Mouse (Mus musculus) adrenal gland, adult 2 months (tissue): Measurements from ENCODE around the gene Tcf7l1. TPM values are rescaled to one million over a fixed set of nuclear protein-coding genes. Genes with fewer than 3 reads are reported as not detected.

Experiments
- DNase-seq: peaks from one replicate; pipeline ENCODE4 v3.0.0; 2021
- polyA plus RNA-seq: library from polyadenylated mRNA; depleted of rRNA; stranded (reverse); fragments of >200 nt; gene quantifications from 2 replicates; pipeline ENCODE4 v1.2.3, GENCODE M21; 2012
- total RNA-seq, 2 experiments: library from RNA; stranded (reverse); gene quantifications; 2 replicates each; pipeline ENCODE4 v1.2.3; 2021

Gene Tcf7l1
- total and polyA plus RNA-seq, 3 experiments = 11.0 to 23.2 (median 14.7) TPM

DNA sequence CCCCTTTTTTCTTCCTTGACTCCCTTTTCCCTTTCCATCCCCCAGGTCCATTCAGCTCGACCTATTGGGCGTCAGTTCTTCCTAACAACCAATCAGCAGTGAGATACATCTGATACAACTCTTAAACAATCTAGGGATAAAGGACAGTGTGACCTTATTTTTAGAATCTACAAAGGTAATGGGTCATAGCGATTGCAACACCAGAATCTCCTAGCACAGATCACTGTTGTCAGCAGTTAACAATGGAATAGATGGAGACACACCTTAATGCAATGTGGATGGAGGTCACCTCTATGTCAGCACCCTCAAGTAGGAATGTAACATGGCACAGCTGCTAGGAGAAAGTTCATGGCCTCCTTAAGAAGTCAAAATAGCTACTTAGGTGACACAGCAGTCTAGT is 166.1 kb downstream of the Tcf7l1 start:
- DNase-seq = no peak

DNA sequence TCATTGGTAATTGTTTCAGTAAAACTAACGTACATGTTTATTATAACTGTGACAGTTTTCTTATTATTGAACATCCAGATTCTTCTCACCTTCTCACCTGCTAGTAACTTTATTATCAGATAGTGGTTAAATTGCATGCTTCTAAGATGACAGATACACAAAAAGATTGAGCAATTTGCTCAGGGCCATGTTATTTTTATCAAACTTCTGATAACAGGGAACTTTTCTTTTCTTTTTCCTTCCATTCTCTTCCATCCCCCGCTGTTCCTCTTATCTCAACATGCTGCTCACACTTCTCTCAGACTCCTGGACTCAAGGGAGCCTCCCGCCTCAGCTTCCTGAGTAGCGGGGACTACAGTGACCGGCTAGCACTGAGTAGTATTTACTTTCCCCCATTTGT is 168.1 kb downstream of the Tcf7l1 start:
- DNase-seq = no peak

DNA sequence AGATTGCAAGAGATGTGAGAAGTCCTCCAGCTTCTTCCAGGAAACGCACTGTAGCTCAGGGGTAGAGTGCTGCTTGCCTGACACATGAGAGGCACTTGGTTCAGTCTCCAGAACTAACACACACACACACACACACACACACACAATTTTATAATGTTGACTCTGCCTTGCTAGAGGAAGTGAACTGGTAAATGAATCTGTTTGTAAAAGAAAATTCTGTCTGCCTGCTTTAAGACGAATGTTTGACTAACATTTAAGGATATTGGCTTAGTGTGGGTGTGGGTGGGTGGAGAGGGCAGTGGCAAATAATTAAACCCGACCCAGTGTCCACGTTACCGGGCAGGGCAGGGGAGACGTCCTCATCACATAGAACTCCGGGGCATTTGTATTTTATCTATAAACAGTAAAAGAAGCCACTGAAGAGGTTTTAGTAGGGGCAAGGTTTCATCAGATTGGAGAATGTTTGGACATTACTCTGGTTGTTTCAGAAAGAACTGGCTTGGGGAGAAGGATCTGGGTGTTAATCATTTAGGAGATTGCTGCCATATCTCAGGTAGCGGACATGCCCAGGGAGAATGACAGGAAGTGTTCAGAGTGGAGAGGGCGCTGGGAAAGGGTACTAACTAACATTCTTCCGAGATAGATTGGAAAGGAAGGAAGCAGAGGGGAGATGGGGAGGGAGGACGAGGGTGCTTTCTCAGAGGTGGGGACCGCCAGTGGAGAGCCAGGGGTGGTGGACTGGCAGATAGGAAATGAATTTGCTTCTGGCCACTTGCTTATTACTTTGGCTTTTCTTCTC is 169.1 kb downstream of the Tcf7l1 start:
- DNase-seq = no peak

- DNase-seq = peak; percentile 96
These were observed 172.3 kb downstream of the Tcf7l1 start, which contains the start of gene Tgoln1 for GRCm38 (mm10) chr6:72616643-72617288. Tgoln1 (minus strand) TSS chr6:72617000.

DNA sequence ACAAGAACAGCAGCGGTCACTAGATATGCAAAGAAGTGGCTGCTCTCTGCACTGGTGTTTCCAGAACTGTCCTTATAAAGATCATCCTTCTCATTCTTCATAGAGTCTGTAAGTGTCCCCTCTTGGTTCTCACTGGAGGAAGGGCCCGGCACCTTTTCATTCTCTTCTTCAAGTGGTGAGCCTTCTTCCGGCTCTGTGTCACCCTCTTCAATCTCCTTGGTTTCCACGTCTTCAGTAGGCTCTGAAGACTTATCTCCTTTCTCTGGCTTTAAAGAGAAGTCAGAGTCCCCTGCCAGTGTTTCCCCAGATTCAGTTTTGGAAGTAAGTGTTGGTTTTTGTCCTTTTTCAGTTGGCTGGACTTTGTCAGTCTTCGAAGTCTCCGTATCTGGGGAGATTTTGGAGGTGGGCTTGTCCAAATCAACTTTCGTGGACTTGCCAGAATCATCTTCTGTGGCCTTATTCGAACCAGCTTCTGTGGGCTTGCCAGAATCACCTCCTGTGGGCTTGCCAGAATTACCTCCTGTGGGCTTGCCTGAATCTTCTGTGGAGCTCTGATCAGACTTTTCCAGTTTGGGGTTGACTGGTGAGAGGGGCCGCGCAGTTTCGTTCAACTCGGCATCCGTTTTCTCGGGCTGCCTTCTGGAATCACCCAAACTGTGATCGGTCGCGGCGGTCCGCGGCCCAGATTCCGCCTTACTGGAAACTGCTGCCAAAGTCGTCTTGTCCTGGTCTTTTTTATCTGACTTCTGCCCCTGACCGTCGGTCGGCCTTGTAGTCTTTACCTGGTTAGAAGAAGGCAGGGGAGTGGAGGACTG is 173.3 kb downstream of the Tcf7l1 start:
- DNase-seq = no peak

- no peak for DNase-seq
These were observed 173.9 kb downstream of the Tcf7l1 start for GRCm38 (mm10) chr6:72615151-72615550.

DNA sequence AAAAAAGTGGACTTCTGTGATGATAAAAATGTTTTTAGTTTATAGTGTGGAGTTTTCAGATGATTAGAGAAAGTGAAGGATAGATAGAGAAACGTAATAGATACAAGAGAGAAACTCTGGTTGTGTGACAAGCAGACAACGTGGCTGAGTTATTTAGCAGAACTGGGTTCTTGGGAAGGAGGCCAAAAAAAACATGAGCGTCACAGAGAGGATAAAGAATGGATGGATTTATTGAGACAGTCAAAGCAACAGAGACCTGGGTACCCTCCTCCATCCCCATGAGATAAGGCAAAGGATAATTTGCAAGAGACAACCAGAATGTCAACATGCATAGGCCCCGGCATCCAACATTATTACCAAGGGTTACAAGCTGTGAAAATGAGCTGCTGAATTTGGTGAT is 178.8 kb downstream of the Tcf7l1 start:
- DNase-seq = peak; percentile 57

DNA sequence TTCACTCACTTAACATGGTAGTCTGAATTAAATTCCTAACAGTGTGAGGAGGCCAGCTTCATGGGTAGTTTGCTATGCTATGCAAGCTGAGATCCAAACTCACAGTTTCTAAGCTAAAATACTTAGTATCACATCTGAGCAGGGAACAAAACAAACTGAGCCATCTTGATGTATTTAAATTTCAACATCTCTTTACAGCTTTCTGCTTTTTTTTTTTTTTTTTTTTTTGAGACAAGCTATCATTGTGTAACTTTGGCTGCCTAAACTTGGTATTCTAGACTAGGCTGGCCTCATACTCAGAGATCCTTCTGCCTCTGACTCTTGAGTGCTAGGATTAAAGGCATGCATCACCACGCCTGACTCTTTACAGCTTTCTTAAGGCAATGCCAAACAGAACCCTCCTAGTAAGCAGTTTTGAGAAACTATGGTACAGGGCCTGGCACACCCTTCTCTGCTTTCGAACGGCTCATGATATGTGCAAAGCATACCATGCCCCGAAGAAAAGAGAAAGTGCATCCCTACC is 180.3 kb downstream of the Tcf7l1 start:
- no peak for DNase-seq

- DNase-seq = peak; percentile 40
These were observed 181.4 kb downstream of the Tcf7l1 start for GRCm38 (mm10) chr6:72607676-72608075.

DNA sequence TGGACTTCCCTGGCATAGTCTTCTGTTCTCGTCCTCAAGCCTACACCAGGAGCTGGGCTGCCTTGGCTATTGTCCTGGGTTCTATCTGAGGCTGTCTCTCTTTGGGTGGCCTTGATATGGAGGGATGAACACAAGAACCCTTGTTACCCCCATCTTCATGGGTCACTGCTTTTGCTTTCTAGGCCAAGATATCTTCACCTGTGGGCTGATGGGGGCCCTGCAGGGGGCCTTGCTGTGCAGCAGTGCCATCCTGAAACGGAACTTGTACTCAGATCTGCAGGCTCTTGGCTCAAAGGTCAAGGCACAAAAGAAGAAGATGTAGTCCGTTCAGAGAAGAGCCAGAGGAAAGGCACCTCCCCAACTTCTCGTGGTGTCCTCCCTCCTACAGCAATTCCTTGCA is 182.0 kb downstream of the Tcf7l1 start:
- no peak for DNase-seq

DNA sequence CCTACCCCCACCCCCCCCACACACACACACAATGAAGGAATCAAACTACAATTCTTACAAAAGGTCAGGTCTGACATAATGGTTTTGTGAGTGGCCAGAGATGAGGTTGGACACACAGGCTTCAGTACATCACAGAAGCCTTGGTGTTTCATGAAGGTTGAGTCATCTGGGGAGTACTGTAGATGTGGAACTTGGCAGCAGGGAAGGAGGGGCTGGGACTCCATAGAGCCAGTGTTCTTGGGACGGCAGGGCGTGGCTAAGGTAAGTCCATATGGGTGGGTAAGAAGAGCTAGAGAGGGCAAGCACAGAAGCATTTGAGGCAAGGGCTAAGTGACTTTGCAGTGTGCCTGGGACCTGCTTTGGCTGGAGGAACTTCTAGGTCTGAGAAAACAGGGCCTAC is 185.0 kb downstream of the Tcf7l1 start:
- peak; percentile 42 for DNase-seq

- DNase-seq = peak; percentile 89
These were observed 187.3 kb downstream of the Tcf7l1 start for GRCm38 (mm10) chr6:72601732-72602131.

DNA sequence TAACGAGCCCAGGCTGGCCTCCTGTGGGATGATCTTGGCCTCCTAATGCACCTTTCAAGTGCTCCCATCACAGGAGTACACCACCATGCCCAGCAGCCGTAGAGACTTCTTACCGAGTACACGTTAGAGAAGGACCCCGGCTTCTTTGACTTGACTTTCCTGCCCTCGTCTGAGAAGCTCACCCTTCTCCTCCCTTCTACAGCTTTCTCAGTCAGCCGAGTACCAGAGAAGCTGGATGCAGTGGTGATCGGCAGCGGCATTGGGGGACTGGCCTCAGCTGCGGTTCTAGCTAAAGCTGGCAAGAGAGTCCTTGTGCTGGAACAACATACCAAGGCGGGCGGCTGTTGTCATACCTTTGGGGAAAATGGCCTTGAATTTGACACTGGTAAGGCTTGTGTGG is 188.3 kb downstream of the Tcf7l1 start:
- DNase-seq = peak; percentile 24

DNA sequence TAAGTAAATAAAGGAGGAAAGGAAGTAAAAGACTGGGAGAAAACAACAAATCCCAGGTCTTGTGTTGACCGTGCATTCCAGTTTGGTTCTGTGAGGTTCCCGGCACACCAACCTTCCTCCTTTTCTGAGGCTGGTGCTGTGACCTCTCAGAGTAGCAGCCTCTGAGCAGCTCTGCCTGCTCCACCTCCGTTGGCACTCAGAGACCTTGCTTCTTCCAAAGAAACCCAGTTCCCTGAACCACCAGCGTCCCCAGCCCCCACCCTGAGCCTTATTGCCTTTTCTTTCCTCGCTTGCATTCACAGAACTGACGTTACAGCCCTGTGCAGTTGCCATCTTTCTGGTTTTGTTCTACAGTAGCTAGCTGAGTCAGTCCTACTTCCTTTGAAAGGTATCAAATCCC is 188.8 kb downstream of the Tcf7l1 start:
- DNase-seq = peak; percentile 46

- peak; percentile 74 for DNase-seq
These were observed 190.1 kb downstream of the Tcf7l1 start for GRCm38 (mm10) chr6:72598791-72599557.

GRCm38 (mm10) chr6:72597956-72598753 is 190.9 kb downstream of the Tcf7l1 start, which contains the start of the genes Elmod3 and Retsat:
Elmod3 (minus strand) TSS chr6:72598413.
Retsat (plus strand) TSS chr6:72598475.
- DNase-seq = peak; percentile 97

DNA sequence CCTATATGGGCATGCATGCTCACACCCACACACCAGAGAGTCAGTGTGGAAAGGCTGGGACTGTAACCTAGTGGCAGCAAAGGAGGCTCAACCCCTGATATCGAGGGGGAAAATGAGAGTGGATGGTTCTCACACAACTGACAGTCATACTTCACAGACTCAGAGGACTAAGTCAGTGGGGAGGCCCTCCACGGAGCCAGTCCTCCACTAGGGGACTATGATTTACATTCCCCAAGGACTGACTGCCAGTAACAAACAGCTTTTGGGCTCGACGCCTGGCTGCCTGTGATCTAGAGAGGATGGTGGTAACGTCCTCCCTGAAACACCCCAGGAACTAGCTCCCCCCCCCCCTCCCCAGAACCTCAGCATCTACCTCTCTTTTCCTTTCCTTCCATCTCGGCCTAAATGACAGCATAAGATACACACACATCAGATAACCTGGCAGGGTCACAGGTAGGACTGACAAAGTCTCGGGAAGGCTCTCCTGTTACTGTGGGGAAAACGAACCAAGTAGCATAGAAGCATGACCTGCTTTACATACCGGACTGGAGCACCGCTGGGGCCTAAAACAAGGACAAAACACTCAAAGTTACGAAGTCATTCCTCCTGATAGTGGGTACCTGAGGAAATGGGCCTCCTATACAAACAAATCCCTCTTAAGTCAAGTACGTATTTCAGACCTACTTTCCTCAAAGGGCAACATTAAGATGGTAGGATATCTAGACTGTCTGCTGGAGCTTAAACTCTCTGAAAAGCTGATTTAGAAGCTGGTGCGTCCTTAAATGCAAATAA is 191.8 kb downstream of the Tcf7l1 start:
- peak; percentile 39 for DNase-seq

DNA sequence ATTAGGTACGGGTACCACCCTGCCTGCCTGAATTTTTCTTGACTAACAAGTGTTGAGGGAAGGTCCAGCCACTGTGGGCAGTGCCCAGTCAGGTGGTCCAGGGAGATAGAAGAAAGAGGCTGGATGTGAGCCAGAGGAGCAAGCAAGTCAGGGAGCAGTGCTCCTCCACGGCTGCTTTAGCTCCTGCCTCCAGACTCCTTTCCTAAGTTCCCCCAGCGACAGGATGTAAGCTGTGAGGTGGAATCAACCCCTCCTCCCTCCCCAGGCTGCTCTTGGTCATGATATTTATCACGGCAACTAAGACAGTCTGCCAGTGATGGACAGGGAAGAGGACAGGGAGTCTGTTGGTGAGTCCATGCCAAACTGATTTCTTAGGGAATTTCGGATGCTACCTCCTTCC is 195.1 kb downstream of the Tcf7l1 start:
- DNase-seq = no peak

GRCm38 (mm10) chr6:72593011-72593803 is 195.8 kb downstream of the Tcf7l1 start:
- no peak for DNase-seq
